Mouse (Mus musculus): ENCODE measurements around the gene Micu2. TPM values are rescaled to one million over a fixed set of nuclear protein-coding genes. Genes with fewer than 3 reads are reported as not detected.

Micu2 gene
- 44.7 to 58.8 TPM (median 49.1 TPM) in 4 replicates for total RNA-seq (2023; ENCODE audit: inconsistent age)

GRCm38 (mm10) chr14:57998526-57999401, at the start of gene Micu2:
Gene Micu2 (minus strand): TSS chr14:57999262.

GRCm38 (mm10) chr14:57890011-57890842, 108.8 kb downstream of the Micu2 start, which contains the start of gene Zdhhc20:
Gene Zdhhc20 (minus strand): TSS chr14:57890276.

Other genes with a start within 250 kb of the Micu2 start
- gene Lats2, start 240.9 kb downstream of the Micu2 start, total RNA-seq (2023; ENCODE audit: inconsistent age) = 72.1 to 104 TPM (median 92.3 TPM) in 4 replicates
- 37.2 to 103 TPM (median 82.0 TPM) in 4 replicates for gene Sap18, start 201.1 kb downstream of the Micu2 start, total RNA-seq (2023; ENCODE audit: inconsistent age)
- 0.51 to 5.0 TPM (median 2.0 TPM) in 4 replicates for gene Ska3, start 173.1 kb downstream of the Micu2 start, total RNA-seq (2023; ENCODE audit: inconsistent age)
- 42.0 to 55.5 TPM (median 50.6 TPM) in 4 replicates for gene Mrpl57, start 173.0 kb downstream of the Micu2 start, total RNA-seq (2023; ENCODE audit: inconsistent age)
- gene Zdhhc20, start 109.0 kb downstream of the Micu2 start, total RNA-seq (2023; ENCODE audit: inconsistent age) = 47.7 to 53.9 TPM (median 49.5 TPM) in 4 replicates
- not detected in 4 replicates for gene Fgf9, start 71.3 kb upstream of the Micu2 start, total RNA-seq (2023; ENCODE audit: inconsistent age)

Data from B cell, adult (primary cell).